ENCODE assay signal across 10 mouse cellular contexts in genomic region chr13:42589607-42590006, GRCm38 (mm10).
DNase-seq lines count a peak whose midpoint lies in the region; ATAC-seq and TF ChIP-seq lines count a peak whose summit lies in the region.
"Had no signal": no experiment of that assay in that cellular context is flagged by ENCODE, and none has a peak within 500 bp of the region (broad histone marks: within the 10 kb centered on the region; RNA-seq: fewer than 3 reads in every experiment).

No protein-coding gene starts in this region.

- TF ChIP-seq POLR2A in brain, embryonic 14.5 days (IDR thresholded peaks at IDR 0.05; ENCODE audit: borderline replicate concordance, extremely low read depth, insufficient read depth, insufficient read length, poor library complexity, severe bottlenecking) = no peak

- peak; percentile 50 for TF ChIP-seq CTCF in hindbrain, postnatal 0 days (IDR thresholded peaks at IDR 0.05; ENCODE audit: low read depth)
- TF ChIP-seq CTCF in brain, embryonic 14.5 days (IDR thresholded peaks at IDR 0.05; ENCODE audit: borderline replicate concordance, extremely low read depth, insufficient read depth, insufficient read length) = peak; percentile 40; the same call in 1 of the 2 replicates

- peak; percentile 41 for DNase-seq in hindbrain, postnatal 0 days (ENCODE audit: low spot score)
- peak; percentile 69 for DNase-seq in midbrain, embryonic 14.5 days
- DNase-seq in brain, embryonic 14.5 days (ENCODE audit: low read depth) = peak; percentile 39
- DNase-seq in testis, postnatal 14 days (ENCODE audit: low spot score) = no peak
- DNase-seq in left cerebral cortex, adult 18-20 months (ENCODE audit: low spot score in 2 of 2) = no peak
- DNase-seq: cerebellum, adult 8-10 months had no signal

- no peaks in the 10 kb centered on the region for H3K9me3 ChIP-seq in hindbrain, postnatal 0 days (ENCODE audit: low read length)
- no peaks in the 10 kb centered on the region for H3K9me3 ChIP-seq in hindbrain, embryonic 12.5 days (replicated peaks)
- no peaks in the 10 kb centered on the region for H3K9me3 ChIP-seq in midbrain, embryonic 14.5 days (ENCODE audit: control insufficient read depth, low read length)
- H3K9me3 ChIP-seq in midbrain, embryonic 15.5 days = no peaks in the 10 kb centered on the region

- H3K4me2 ChIP-seq in hindbrain, postnatal 0 days (ENCODE audit: low read depth, low read length) = no peak overlapping the region
- no peak overlapping the region for H3K4me2 ChIP-seq in hindbrain, embryonic 12.5 days (replicated peaks)
- no peak overlapping the region for H3K4me2 ChIP-seq in midbrain, embryonic 14.5 days (ENCODE audit: low read length)
- H3K4me2 ChIP-seq in midbrain, embryonic 15.5 days = no peak overlapping the region
- H3K4me2 ChIP-seq: heart, embryonic 13.5 days had no signal

- no peak overlapping the region for H3K4me3 ChIP-seq in hindbrain, postnatal 0 days (ENCODE audit: low read length)
- H3K4me3 ChIP-seq in hindbrain, embryonic 12.5 days = no peak overlapping the region
- H3K4me3 ChIP-seq in midbrain, embryonic 14.5 days (replicated peaks; ENCODE audit: low read depth, low read length) = no peak overlapping the region
- H3K4me3 ChIP-seq in midbrain, embryonic 15.5 days = no peak overlapping the region
- H3K4me3 ChIP-seq: heart, embryonic 13.5 days had no signal

- H3K36me3 ChIP-seq in hindbrain, postnatal 0 days (ENCODE audit: insufficient read depth, low read length) = no peaks in the 10 kb centered on the region
- H3K36me3 ChIP-seq in hindbrain, embryonic 12.5 days = no peaks in the 10 kb centered on the region
- H3K36me3 ChIP-seq in midbrain, embryonic 14.5 days (ENCODE audit: control insufficient read depth, insufficient read depth, low read length) = no peaks in the 10 kb centered on the region
- no peaks in the 10 kb centered on the region for H3K36me3 ChIP-seq in midbrain, embryonic 15.5 days (replicated peaks)
- H3K36me3 ChIP-seq: heart, embryonic 13.5 days had no signal

- no peak overlapping the region for H3K9ac ChIP-seq in hindbrain, postnatal 0 days (replicated peaks; ENCODE audit: low read length)
- no peak overlapping the region for H3K9ac ChIP-seq in hindbrain, embryonic 12.5 days
- H3K9ac ChIP-seq in midbrain, embryonic 14.5 days (replicated peaks; ENCODE audit: low read length) = no peak overlapping the region
- H3K9ac ChIP-seq in midbrain, embryonic 15.5 days = no peak overlapping the region
- H3K9ac ChIP-seq: heart, embryonic 13.5 days had no signal

- no peak overlapping the region for H3K27ac ChIP-seq in hindbrain, postnatal 0 days
- H3K27ac ChIP-seq in hindbrain, embryonic 12.5 days = no peak overlapping the region
- no peak overlapping the region for H3K27ac ChIP-seq in midbrain, embryonic 14.5 days (replicated peaks; ENCODE audit: low read depth, low read length)
- no peak overlapping the region for H3K27ac ChIP-seq in midbrain, embryonic 15.5 days
- H3K27ac ChIP-seq: heart, embryonic 13.5 days had no signal

- H3K4me1 ChIP-seq in hindbrain, postnatal 0 days (ENCODE audit: insufficient read depth, low read length) = no peaks in the 10 kb centered on the region
- H3K4me1 ChIP-seq in hindbrain, embryonic 12.5 days = 0 out of 2 replicates have a peak, but pooled peaks cover 3% of the 10 kb centered on the region
- no peaks in the 10 kb centered on the region for H3K4me1 ChIP-seq in midbrain, embryonic 14.5 days (ENCODE audit: control insufficient read depth, insufficient read depth, low read length)
- no peaks in the 10 kb centered on the region for H3K4me1 ChIP-seq in midbrain, embryonic 15.5 days

- WGBS in hindbrain, postnatal 0 days = 72% methylated on average over 5 of the region's 5 CpGs
- 78% methylated on average over 5 of the region's 5 CpGs for WGBS in hindbrain, embryonic 12.5 days
- 80% methylated on average over 5 of the region's 5 CpGs for WGBS in midbrain, embryonic 14.5 days
- WGBS in midbrain, embryonic 15.5 days = 74% methylated on average over 5 of the region's 5 CpGs

- no peaks in the 10 kb centered on the region for H3K27me3 ChIP-seq in hindbrain, postnatal 0 days (ENCODE audit: insufficient read depth, low read length)
- H3K27me3 ChIP-seq in hindbrain, embryonic 12.5 days = no peaks in the 10 kb centered on the region
- H3K27me3 ChIP-seq in midbrain, embryonic 14.5 days (ENCODE audit: control insufficient read depth, insufficient read depth, low read length) = no peaks in the 10 kb centered on the region
- H3K27me3 ChIP-seq in midbrain, embryonic 15.5 days (replicated peaks) = no peaks in the 10 kb centered on the region
- H3K27me3 ChIP-seq: heart, embryonic 13.5 days had no signal

- no peak for ATAC-seq in hindbrain, postnatal 0 days
- ATAC-seq in hindbrain, embryonic 12.5 days (ENCODE audit: low FRiP score) = no peak
- no peak for ATAC-seq in midbrain, embryonic 14.5 days (ENCODE audit: low FRiP score, low TSS enrichment)
- no peak for ATAC-seq in midbrain, embryonic 15.5 days (replicated peaks)
- ATAC-seq: activated CD4-positive, CD25-positive, alpha-beta regulatory T cell, adult 4 months had no signal

Comparison
In these comparisons a context has a peak if more than half of its experiments do, and no peak if none do; other contexts are left out.
1. DNase-seq: peak in hindbrain, postnatal 0 days (single experiment), midbrain, embryonic 14.5 days (single experiment) and brain, embryonic 14.5 days (single experiment); none in testis, postnatal 14 days (single experiment) and left cerebral cortex, adult 18-20 months (0 of 2).